Mouse (Mus musculus) liver, embryonic 14.5 days (tissue): ENCODE measurements around the gene Chst14.

Source experiments
- CTCF ChIP-seq: IDR thresholded peaks from 2 replicates; pipeline ENCODE4 v1.5.1; 2016; ENCODE audit warnings: antibody characterized with exemption, low read depth, control low read depth
- EP300 ChIP-seq: IDR thresholded peaks from 2 replicates; pipeline ENCODE4 v1.6.1; 2016; ENCODE audit warnings: antibody characterized with exemption, low read depth

DNA sequence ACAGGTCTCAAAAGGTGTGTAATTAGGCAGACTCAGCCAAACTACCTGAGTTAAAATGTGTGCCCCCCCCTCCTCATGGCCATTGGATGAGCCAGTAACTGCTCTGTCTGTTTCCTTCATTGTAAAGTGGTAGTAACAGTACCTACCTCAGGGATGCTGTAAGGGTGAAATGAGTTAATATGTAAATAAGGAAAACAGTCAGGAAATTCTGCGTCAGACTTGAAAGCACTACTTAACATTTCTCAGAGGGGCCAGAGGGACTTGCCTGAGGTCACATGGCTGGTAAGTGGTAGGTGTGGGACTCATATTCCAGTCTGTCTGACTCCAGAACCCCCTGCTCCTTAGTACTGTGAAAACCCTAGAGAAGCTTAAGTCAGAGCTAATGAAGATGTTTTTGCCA is 7.8 kb upstream of the Chst14 start:
- no peak for TF ChIP-seq CTCF
- no peak for TF ChIP-seq EP300
